Mouse (Mus musculus) ES-E14 (cell line): ENCODE results near the gene Olfr527.

ENCODE experiments used
- HCFC1 ChIP-seq: IDR thresholded peaks from 2 replicates; pipeline ENCODE4 v1.6.1; 2012; ENCODE audit warnings: low read length, inconsistent platforms, borderline replicate concordance; ENCODE audit not compliant: insufficient read depth
- ZC3H11A ChIP-seq: IDR thresholded peaks from 2 replicates; pipeline ENCODE4 v1.6.1; 2012; ENCODE audit warnings: low read depth, mild to moderate bottlenecking, inconsistent platforms, low read length, borderline replicate concordance

DNA sequence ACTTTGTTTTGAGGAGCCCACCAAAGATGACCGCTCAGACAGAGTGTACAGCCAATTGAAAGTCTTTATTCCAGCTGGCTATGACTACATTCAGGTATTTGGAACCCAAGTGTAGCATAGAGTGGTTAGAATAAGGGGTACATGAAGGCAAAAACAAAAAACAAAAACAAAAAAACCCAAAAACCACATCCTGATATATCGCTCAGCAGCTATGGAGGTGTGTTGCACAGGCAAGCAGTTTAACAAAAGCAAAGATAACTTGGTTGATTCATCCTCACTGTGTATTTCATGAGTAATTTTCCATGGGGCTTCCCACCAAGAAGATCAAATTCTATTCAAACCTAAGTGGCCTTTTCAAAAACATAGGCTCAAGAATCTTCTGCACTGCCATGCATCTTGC lies 43.1 kb downstream of the Olfr527 start:
- no peak for TF ChIP-seq ZC3H11A
- TF ChIP-seq HCFC1 = no peak
